Mouse (Mus musculus) intestine, embryonic 16.5 days (tissue): Measurements from ENCODE around the gene Nrf1. TPM values are rescaled to one million over a fixed set of nuclear protein-coding genes. Genes with fewer than 3 reads are reported as not detected.
A peak's percentile ranks its signal among the peaks of the same experiment; 100 is the strongest.

Source experiments
- ATAC-seq: fragments of 200-750 bp; cut with Nextera tagmentation; 2 replicates; pipeline ENCODE4 v1.8.0; 2017; ENCODE audit warnings: moderate TSS enrichment, moderate library complexity
- H3K27ac ChIP-seq: fragments of 300-500 bp; sonication (generic); 2 replicates; pipeline ENCODE4 v1.5.1; 2014; ENCODE audit warnings: mild to moderate bottlenecking, low read length
- H3K27me3 ChIP-seq: fragments of 300-500 bp; sonication (generic); replicated peaks from 2 replicates; pipeline ENCODE4 v1.6.1; 2014; ENCODE audit warnings: low read length, control low read depth, mixed read lengths; ENCODE audit not compliant: control insufficient read depth, insufficient read depth
- H3K36me3 ChIP-seq: fragments of 300-500 bp; sonication (generic); 2 replicates; pipeline ENCODE4 v1.6.1; 2014; ENCODE audit warnings: low read length, control low read depth; ENCODE audit not compliant: control insufficient read depth, insufficient read depth
- H3K4me1 ChIP-seq: fragments of 300-500 bp; sonication (generic); 2 replicates; pipeline ENCODE4 v1.6.1; 2014; ENCODE audit warnings: low read length, control low read depth, mixed read lengths; ENCODE audit not compliant: control insufficient read depth, insufficient read depth
- H3K4me2 ChIP-seq: fragments of 300-500 bp; sonication (generic); 2 replicates; pipeline ENCODE4 v1.6.1; 2014; ENCODE audit warnings: low read depth, low read length, control low read depth
- H3K4me3 ChIP-seq: fragments of 300-500 bp; sonication (generic); 2 replicates; pipeline ENCODE4 v1.5.1; 2014; ENCODE audit warnings: mild to moderate bottlenecking, low read length
- H3K9ac ChIP-seq: fragments of 300-500 bp; sonication (generic); 2 replicates; pipeline ENCODE4 v1.6.1; 2014; ENCODE audit warnings: low read depth, low read length
- H3K9me3 ChIP-seq: fragments of 300-500 bp; sonication (generic); 2 replicates; pipeline ENCODE4 v1.6.1; 2016; ENCODE audit warnings: low read length, control low read depth; ENCODE audit not compliant: control insufficient read depth
- WGBS: fragments of 180-500 bp; shearing (Covaris S2); extraction: QIAGEN DNeasy Blood & Tissue Kit; methylation state at CpG from one replicate; pipeline ENCODE4 v1.1.7; 2014; 5-methylcytosine and 5-hydroxymethylcytosine counted together
- microRNA counts: library from miRNA; unstranded; fragments of <30 nt; microRNA quantifications from one replicate; lab custom pipeline; 2016
- microRNA-seq: library from miRNA; unstranded; fragments of <30 nt; microRNA quantifications from one replicate; pipeline ENCODE4, GENCODE M21; 2016
- polyA plus RNA-seq: library from polyadenylated mRNA; unstranded; fragments of >200 nt; fragmentation: Nextera tagmentation; extraction: Ambion mirVana; gene quantifications from 2 replicates; pipeline ENCODE4 v1.2.1, GENCODE M21; 2015

The Nrf1 gene
- polyA plus RNA-seq, 1 experiment from 2014 or later: 42.7 TPM

DNA sequence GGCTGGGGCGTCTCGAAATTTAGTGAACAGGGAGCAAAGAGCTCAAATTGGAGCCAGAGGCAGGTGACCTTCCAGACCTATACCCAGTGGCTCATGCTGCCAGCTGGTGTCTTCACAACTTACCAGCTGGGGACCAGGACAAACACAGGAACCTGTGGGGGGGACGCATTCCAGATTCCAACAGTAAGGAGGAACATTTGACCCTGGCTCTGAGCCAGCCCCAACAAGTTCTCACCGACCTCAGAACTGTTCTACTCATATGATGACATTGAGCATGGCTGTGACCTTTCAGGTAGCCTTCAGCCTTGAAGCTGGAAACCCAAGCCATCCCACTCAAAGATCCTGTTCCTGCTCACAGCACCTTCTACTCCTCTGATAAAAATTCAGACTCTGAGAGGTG, 135.8 kb downstream of the Nrf1 start:
- 77% methylated on average over 4 of the region's 4 CpGs for WGBS
- ATAC-seq: no peak
- Histone ChIP-seq H3K27ac (no peak overlapping the region), H3K4me1 (no peaks in the 10 kb centered on the region; the same call in none of the 2 replicates), H3K4me2 (no peak overlapping the region), H3K27me3 (peaks cover 30% of the 10 kb centered on the region), H3K9me3 (no peaks in the 10 kb centered on the region), H3K4me3 (no peak overlapping the region), H3K9ac (no peak overlapping the region), H3K36me3 (no peaks in the 10 kb centered on the region)

DNA sequence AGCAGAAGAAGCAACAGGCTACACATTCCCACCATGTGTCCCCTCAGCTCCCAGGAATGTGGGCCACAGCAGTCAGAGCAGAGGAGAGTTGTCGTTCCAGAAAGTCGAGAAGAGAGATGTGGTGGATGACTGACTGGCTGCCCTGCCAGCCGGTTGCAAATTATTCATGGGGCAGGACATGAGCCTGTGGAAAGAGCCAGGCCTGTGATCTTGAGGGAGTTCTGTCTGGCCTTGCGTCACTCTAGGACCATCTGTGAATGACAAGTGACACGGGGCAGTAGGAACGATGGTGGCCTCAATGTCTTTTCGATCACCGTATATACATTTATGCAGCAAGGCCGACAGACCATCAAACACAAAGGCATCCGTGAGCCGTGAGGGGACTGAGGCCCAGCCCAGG, 147.9 kb downstream of the Nrf1 start:
- no peak overlapping the region for H3K4me2 ChIP-seq
- no peaks in the 10 kb centered on the region for H3K4me1 ChIP-seq
- no peaks in the 10 kb centered on the region for H3K9me3 ChIP-seq
- WGBS: 76% methylated on average over 11 of the region's 11 CpGs
- H3K4me3 ChIP-seq: no peak overlapping the region
- H3K27ac ChIP-seq: no peak overlapping the region
- no peak for ATAC-seq
- no peak overlapping the region for H3K9ac ChIP-seq
- no peaks in the 10 kb centered on the region for H3K27me3 ChIP-seq
- no peaks in the 10 kb centered on the region for H3K36me3 ChIP-seq

DNA sequence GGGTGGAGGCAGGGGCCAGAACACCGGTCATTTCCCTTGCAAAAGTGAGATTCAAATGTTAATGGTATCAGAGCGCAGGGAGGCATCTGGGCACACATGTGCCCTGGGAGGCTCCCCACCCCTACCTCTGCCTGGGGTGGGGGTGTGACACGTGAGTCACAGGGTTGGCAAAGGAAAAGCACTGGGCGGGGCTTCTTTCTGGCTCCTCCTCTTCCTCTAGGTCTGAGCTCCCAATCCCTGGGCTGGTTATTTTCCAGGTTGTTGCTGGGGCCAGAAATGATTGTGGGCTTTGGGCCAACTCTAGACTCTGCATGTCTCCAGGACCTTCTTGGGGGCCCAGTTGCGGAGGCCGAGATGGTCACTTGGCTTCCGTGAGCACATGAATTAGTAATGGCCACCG, 148.4 kb downstream of the Nrf1 start:
- H3K9ac ChIP-seq: no peak overlapping the region
- no peak overlapping the region for H3K4me2 ChIP-seq
- no peak overlapping the region for H3K27ac ChIP-seq
- H3K27me3 ChIP-seq: no peaks in the 10 kb centered on the region
- WGBS: 78% methylated on average over 8 of the region's 8 CpGs
- no peaks in the 10 kb centered on the region for H3K9me3 ChIP-seq
- H3K4me1 ChIP-seq: no peaks in the 10 kb centered on the region
- no peaks in the 10 kb centered on the region for H3K36me3 ChIP-seq
- ATAC-seq: no peak
- H3K4me3 ChIP-seq: no peak overlapping the region

MicroRNAs within 50 kb of the gene (microRNA counts, 519-probe panel; counts per million panel counts)
- microRNA mmu-miR-182 (lab: Ali Mortazavi, UCI): 2,379 counts per million, percentile 57 among the panel's probes with 10 or more counts
- 2,903 counts per million, percentile 72 among the panel's probes with 10 or more counts for microRNA mmu-miR-183 (lab: Ali Mortazavi, UCI)
- 3,361 counts per million, percentile 86 among the panel's probes with 10 or more counts for microRNA mmu-miR-96 (lab: Ali Mortazavi, UCI)

Small RNAs within 50 kb of the gene (microRNA-seq; reads per million reads assigned to microRNA genes)
- gene Mir182: 4,927 reads per million, percentile 88 among the genes with 10 or more reads in this experiment
- 3,564 reads per million, percentile 86 among the genes with 10 or more reads in this experiment for gene Mir183
- 1,624 reads per million, percentile 78 among the genes with 10 or more reads in this experiment for gene Mir96

Other genes starting within 250 kb of the Nrf1 start
- 0.54 and 0.60 TPM in 2 replicates for gene Strip2, start 131.0 kb upstream of the Nrf1 start, polyA plus RNA-seq